Mouse (Mus musculus) CH12.LX (cell line): ENCODE results near the gene Arx. TPM values are rescaled to one million over a fixed set of nuclear protein-coding genes. Genes with fewer than 3 reads are reported as not detected.

ENCODE experiments used
- DNase-seq: peaks from one replicate; pipeline ENCODE4 v3.0.0-alpha.2; 2013; ENCODE audit errors: extremely low read depth
- H3K27ac ChIP-seq: 2 replicates; pipeline ENCODE4 v1.5.1; 2012; ENCODE audit warnings: low read depth, mild to moderate bottlenecking, control low read depth, moderate library complexity; ENCODE audit not compliant: insufficient read depth
- H3K27me3 ChIP-seq: replicated peaks from 2 replicates; pipeline ENCODE3; 2012; ENCODE audit warnings: inconsistent platforms
- H3K36me3 ChIP-seq, 2 experiments: replicated peaks in 1 of 2; 2 replicates each; pipeline versions ENCODE3 to v1.6.1; 2012; ENCODE audit warnings: inconsistent platforms in 1 of 2, low read length in 1 of 2, mild to moderate bottlenecking in 1 of 2, mixed read lengths in 1 of 2, moderate library complexity in 1 of 2; ENCODE audit not compliant: control insufficient read depth in 1 of 2, insufficient read depth in 1 of 2
- H3K4me1 ChIP-seq, 2 experiments: 2 replicates each; pipeline ENCODE4 v1.6.1; 2012; ENCODE audit warnings: inconsistent platforms in 1 of 2, moderate library complexity in 1 of 2; ENCODE audit not compliant: insufficient read depth in 2 of 2, control insufficient read depth in 1 of 2
- H3K4me2 ChIP-seq: 2 replicates; pipeline ENCODE4 v1.6.1; 2012; ENCODE audit warnings: low read depth, mild to moderate bottlenecking, control low read depth; ENCODE audit not compliant: poor library complexity, insufficient read depth, severe bottlenecking
- H3K4me3 ChIP-seq, 3 experiments: fragments of 150-350 bp in 1 of 3; sonication (generic) in 1 of 3; replicated peaks in 1 of 3; 2 replicates each; pipeline versions ENCODE3 to v1.5.1; 2011 to 2012; ENCODE audit warnings: low read depth in 2 of 3, low read length in 2 of 3, mild to moderate bottlenecking in 2 of 3, moderate library complexity in 2 of 3, control low read depth in 1 of 3, improper control_type of control experiment in 1 of 3, inconsistent platforms in 1 of 3, mixed read lengths in 1 of 3; ENCODE audit not compliant: poor library complexity in 1 of 3
- H3K79me2 ChIP-seq: replicated peaks from 2 replicates; pipeline ENCODE4 v1.6.1; 2012; ENCODE audit warnings: mild to moderate bottlenecking, moderate library complexity; ENCODE audit not compliant: control insufficient read depth, poor library complexity, insufficient read depth, severe bottlenecking; ENCODE audit errors: extremely low read depth
- H3K9ac ChIP-seq: 2 replicates; pipeline ENCODE4 v1.6.1; 2012; ENCODE audit warnings: low read depth, mild to moderate bottlenecking, control low read depth, moderate library complexity; ENCODE audit not compliant: insufficient read depth
- H3K9me3 ChIP-seq: replicated peaks from 2 replicates; pipeline ENCODE3; 2012; ENCODE audit warnings: low read length, inconsistent platforms, mixed read lengths
- BHLHE40 ChIP-seq: IDR thresholded peaks from 2 replicates; pipeline ENCODE4 v1.6.1; 2011; ENCODE audit warnings: mild to moderate bottlenecking, low read depth, low read length, improper control_type of control experiment
- CHD1 ChIP-seq: IDR thresholded peaks from 2 replicates; pipeline ENCODE4 v1.6.1; 2012; ENCODE audit warnings: low read depth, low read length, improper control_type of control experiment, inconsistent platforms
- CTCF ChIP-seq, 2 experiments: IDR thresholded peaks in 1 of 2; conservative IDR thresholded peaks in 1 of 2; 2 replicates each; pipeline ENCODE4 v1.5.1; 2011 to 2012; ENCODE audit warnings: low read depth in 2 of 2, low read length in 2 of 2, improper control_type of control experiment in 1 of 2, inconsistent platforms in 1 of 2, mild to moderate bottlenecking in 1 of 2, moderate library complexity in 1 of 2
- E2F4 ChIP-seq: IDR thresholded peaks from 2 replicates; pipeline ENCODE4 v1.6.1; 2011; ENCODE audit warnings: low read depth, low read length, improper control_type of control experiment; ENCODE audit not compliant: insufficient replicate concordance
- ELF1 ChIP-seq: IDR thresholded peaks from 2 replicates; pipeline ENCODE4 v1.6.1; 2014; ENCODE audit warnings: low read depth, mild to moderate bottlenecking, inconsistent platforms, low read length, improper control_type of control experiment
- EP300 ChIP-seq: IDR thresholded peaks from 2 replicates; pipeline ENCODE4 v1.6.1; 2011; ENCODE audit warnings: low read length, improper control_type of control experiment
- ETS1 ChIP-seq: conservative IDR thresholded peaks from 2 replicates; pipeline ENCODE4 v1.6.1; 2012; ENCODE audit warnings: low read depth, mild to moderate bottlenecking, inconsistent platforms, low read length, improper control_type of control experiment, moderate library complexity
- GABPA ChIP-seq: IDR thresholded peaks from 2 replicates; pipeline ENCODE4 v1.6.1; 2012; ENCODE audit warnings: low read depth, low read length, improper control_type of control experiment, inconsistent platforms; ENCODE audit not compliant: insufficient replicate concordance
- HCFC1 ChIP-seq: IDR thresholded peaks from 2 replicates; pipeline ENCODE4 v1.6.1; 2012; ENCODE audit warnings: low read depth, mild to moderate bottlenecking, inconsistent platforms, low read length, improper control_type of control experiment
- JUN ChIP-seq: IDR thresholded peaks from 2 replicates; pipeline ENCODE4 v1.6.1; 2011; ENCODE audit warnings: low read depth, mild to moderate bottlenecking, low read length, improper control_type of control experiment, moderate library complexity; ENCODE audit not compliant: insufficient read depth
- JUND ChIP-seq: conservative IDR thresholded peaks from 2 replicates; pipeline ENCODE4 v1.6.1; 2011; ENCODE audit warnings: low read depth, low read length, improper control_type of control experiment
- KAT2A ChIP-seq: IDR thresholded peaks from 2 replicates; pipeline ENCODE4 v1.6.1; 2012; ENCODE audit warnings: low read length, improper control_type of control experiment, inconsistent platforms; ENCODE audit not compliant: insufficient replicate concordance
- MAX ChIP-seq: IDR thresholded peaks from 2 replicates; pipeline ENCODE4 v1.6.1; 2011; ENCODE audit warnings: low read length, improper control_type of control experiment
- MAZ ChIP-seq: IDR thresholded peaks from 2 replicates; pipeline ENCODE4 v1.6.1; 2012; ENCODE audit warnings: low read depth, mild to moderate bottlenecking, inconsistent platforms, low read length, improper control_type of control experiment, moderate library complexity
- MYC ChIP-seq: IDR thresholded peaks from 2 replicates; pipeline ENCODE4 v1.6.1; 2011; ENCODE audit warnings: low read depth, mild to moderate bottlenecking, improper control_type of control experiment, low read length
- NELFE ChIP-seq: IDR thresholded peaks from 2 replicates; pipeline ENCODE4 v1.6.1; 2011; ENCODE audit warnings: low read depth, low read length, improper control_type of control experiment
- NRF1 ChIP-seq: IDR thresholded peaks from 2 replicates; pipeline ENCODE4 v1.6.1; 2014; ENCODE audit warnings: low read depth, mild to moderate bottlenecking, inconsistent platforms, low read length, improper control_type of control experiment, moderate library complexity
- POLR2AphosphoS2 ChIP-seq: IDR thresholded peaks from 2 replicates; pipeline ENCODE4 v1.6.1; 2011; ENCODE audit warnings: low read depth, low read length, improper control_type of control experiment
- RAD21 ChIP-seq: IDR thresholded peaks from 2 replicates; pipeline ENCODE4 v1.6.1; 2011; ENCODE audit warnings: low read depth, mild to moderate bottlenecking, low read length, improper control_type of control experiment, moderate library complexity
- RCOR1 ChIP-seq: conservative IDR thresholded peaks from 2 replicates; pipeline ENCODE4 v1.6.1; 2012; ENCODE audit warnings: low read depth, mild to moderate bottlenecking, inconsistent platforms, low read length, improper control_type of control experiment
- SIN3A ChIP-seq: IDR thresholded peaks from 2 replicates; pipeline ENCODE4 v1.6.1; 2012; ENCODE audit warnings: low read length, improper control_type of control experiment, inconsistent platforms
- SMC3 ChIP-seq: IDR thresholded peaks from 2 replicates; pipeline ENCODE4 v1.6.1; 2011; ENCODE audit warnings: low read depth, low read length, improper control_type of control experiment
- TBP ChIP-seq: conservative IDR thresholded peaks from 2 replicates; pipeline ENCODE4 v1.6.1; 2011; ENCODE audit warnings: low read depth, low read length, improper control_type of control experiment
- TCF12 ChIP-seq: IDR thresholded peaks from 2 replicates; pipeline ENCODE4 v1.6.1; 2014; ENCODE audit warnings: low read depth, mild to moderate bottlenecking, inconsistent platforms, low read length, improper control_type of control experiment
- USF2 ChIP-seq: conservative IDR thresholded peaks from 2 replicates; pipeline ENCODE4 v1.6.1; 2011; ENCODE audit warnings: low read depth, low read length, improper control_type of control experiment
- ZC3H11A ChIP-seq: IDR thresholded peaks from 2 replicates; pipeline ENCODE4 v1.6.1; 2012; ENCODE audit warnings: low read depth, mild to moderate bottlenecking, inconsistent platforms, low read length, improper control_type of control experiment
- ZKSCAN1 ChIP-seq: IDR thresholded peaks from 2 replicates; pipeline ENCODE4 v1.6.1; 2012; ENCODE audit warnings: low read depth, inconsistent platforms, low read length, improper control_type of control experiment, borderline replicate concordance
- ZNF384 ChIP-seq: IDR thresholded peaks from 2 replicates; pipeline ENCODE4 v1.6.1; 2012; ENCODE audit warnings: low read depth, low read length, improper control_type of control experiment, inconsistent platforms
- dilution Hi-C: fragments of 300-500 bp; cut with MboI; formaldehyde crosslinking; loops from 2 replicates; pipeline ENCODE4 v1.14.3; 2020; ENCODE audit warnings: low sequenced_read_pairs; ENCODE audit not compliant: extremely low pct_unique_long_range_greater_than_20kb, extremely low pct_ligation_motif_present
- in situ Hi-C: fragments of 300-500 bp; cut with MboI; formaldehyde crosslinking; loops from 3 replicates; pipeline ENCODE4 v1.14.3; 2019; ENCODE audit warnings: low sequenced_read_pairs, low pct_ligation_motif_present, low pct_unique_long_range_greater_than_20kb, mixed read lengths
- polyA plus RNA-seq: library from polyadenylated mRNA; unstranded; fragments of >175 nt; gene quantifications from 2 replicates; pipeline ENCODE4 v1.2.1, GENCODE M21; 2012; ENCODE audit warnings: low read depth; ENCODE audit not compliant: insufficient read length
- total RNA-seq, 2 experiments: library from RNA; depleted of rRNA; stranded (reverse); fragments of 300-350 nt in 1 of 2; fragments of >200 nt in 1 of 2; gene quantifications; 2 replicates each; pipeline ENCODE4 v1.2.3; 2012 to 2014

Arx gene
- total and polyA plus RNA-seq, 3 experiments: not detected

DNA sequence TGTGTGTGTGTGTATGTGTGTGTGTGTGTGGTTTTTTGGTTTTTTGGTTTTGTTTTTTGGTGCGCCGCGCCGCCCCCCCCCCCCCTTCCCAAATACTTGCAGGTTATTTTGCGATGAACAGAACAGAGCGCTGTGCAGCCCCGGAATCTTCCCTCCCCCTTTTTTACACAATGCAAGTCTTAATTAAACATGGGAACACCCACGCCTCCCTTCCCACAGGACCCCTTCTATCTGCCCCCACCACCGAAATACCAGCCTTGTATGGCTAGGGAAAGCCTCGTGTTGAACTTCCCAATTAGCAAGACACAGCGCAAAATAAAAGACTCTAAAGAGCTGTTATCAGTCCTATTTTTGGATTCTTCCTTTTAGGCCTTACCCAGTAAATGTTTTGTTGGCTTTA is 6.3 kb upstream of the Arx start:
- in situ Hi-C loops: loop anchor here (10.0 kb wide), 1 partner anchor 205 kb away; no protein-coding TSS in a partner anchor
- no peak overlapping the region for H3K27ac ChIP-seq
- no peaks in the 10 kb centered on the region for H3K4me1 ChIP-seq
- no peaks in the 10 kb centered on the region for H3K79me2 ChIP-seq
- no peak overlapping the region for H3K4me2 ChIP-seq
- no peaks in the 10 kb centered on the region for H3K9me3 ChIP-seq
- H3K4me3 ChIP-seq: no peak overlapping the region
- no peaks in the 10 kb centered on the region for H3K36me3 ChIP-seq
- no peaks in the 10 kb centered on the region for H3K27me3 ChIP-seq
- no peak overlapping the region for H3K9ac ChIP-seq
- no peak for DNase-seq
- dilution Hi-C loops: no loop called here
- no peak for TF ChIP-seq NRF1
- TF ChIP-seq ZC3H11A: no peak
- no peak for TF ChIP-seq JUN
- no peak for TF ChIP-seq SIN3A
- no peak for TF ChIP-seq MAZ
- TF ChIP-seq USF2: no peak
- TF ChIP-seq NELFE: no peak
- no peak for TF ChIP-seq TBP
- TF ChIP-seq BHLHE40: no peak
- no peak for TF ChIP-seq HCFC1
- TF ChIP-seq ZKSCAN1: no peak
- TF ChIP-seq, all 38 proteins: peak for 0

DNA sequence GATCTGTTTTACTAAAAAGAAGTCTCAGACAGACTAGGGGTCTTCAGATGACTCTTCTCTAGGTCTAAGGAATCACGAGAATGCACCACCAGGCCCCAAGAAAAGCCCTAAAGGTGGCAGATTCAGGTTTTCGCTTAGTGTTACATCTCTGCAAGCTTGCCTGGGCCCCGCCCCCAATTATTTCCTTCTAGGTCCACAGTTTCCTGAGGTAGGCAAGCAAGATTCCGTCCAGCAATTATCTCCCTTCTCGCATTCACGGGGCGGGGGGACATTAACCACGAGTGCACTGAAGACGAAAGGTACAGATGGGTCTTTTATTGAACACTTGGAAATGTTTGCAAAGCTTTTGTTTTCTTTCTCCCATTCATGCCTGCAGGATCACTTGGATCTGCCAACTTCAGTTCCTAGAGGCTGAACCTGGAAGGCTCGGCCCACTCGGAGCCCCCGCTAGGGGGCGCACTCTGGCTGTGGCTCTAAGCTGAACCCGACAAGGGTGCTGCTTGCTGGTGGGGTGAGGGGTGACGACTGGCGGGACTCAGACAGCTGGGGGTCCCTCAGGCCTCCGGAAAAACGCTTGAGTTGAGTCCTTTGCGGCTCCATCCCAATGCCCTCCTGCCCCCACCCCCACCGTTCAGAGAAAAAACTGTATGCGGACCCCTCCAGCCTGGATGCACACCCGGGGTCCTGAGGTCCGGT is 5.1 kb upstream of the Arx start:
- Histone ChIP-seq H3K9me3 (no peaks in the 10 kb centered on the region), H3K9ac (0 out of 2 replicates have a peak overlapping the region, but pooled peaks have one; percentile 6), H3K4me1 (no peaks in the 10 kb centered on the region), H3K27me3 (peaks cover 2% of the 10 kb centered on the region), H3K79me2 (no peaks in the 10 kb centered on the region), H3K36me3 (no peaks in the 10 kb centered on the region), H3K27ac (no peak overlapping the region), H3K4me2 (peak overlapping the region; percentile 51), H3K4me3 (peak overlapping the region; percentile 17 to 30 (median 29))
- dilution Hi-C loops: no loop called here
- DNase-seq: peak; percentile 33
- in situ Hi-C loops: loop anchor here (10.0 kb wide), 1 partner anchor 204 kb away; no protein-coding TSS in a partner anchor
- TF ChIP-seq E2F4 (no peak), ELF1 (no peak), SMC3 (peak; percentile 52), ETS1 (no peak), EP300 (no peak), MYC (no peak), ZNF384 (no peak), CHD1 (no peak), ZKSCAN1 (no peak), KAT2A (no peak), JUND (no peak), RCOR1 (no peak), TCF12 (no peak), RAD21 (peak; percentile 55), MAX (no peak), GABPA (no peak), CTCF (conservative IDR thresholded peaks at IDR 0.05 in 1 of 2, IDR thresholded peaks at IDR 0.05 in 1 of 2; ENCODE audit: low read depth in 2 of 2, low read length in 2 of 2) (peak; percentile 48 to 72), POLR2AphosphoS2 (no peak), ZC3H11A (no peak), SIN3A (no peak), NELFE (no peak)
- TF ChIP-seq, all 38 proteins: peak for 3
